Mouse (Mus musculus) small intestine, adult 2 months (tissue): ENCODE data around the gene 3100002H09Rik. TPM values are rescaled to one million over a fixed set of nuclear protein-coding genes. Genes with fewer than 3 reads are reported as not detected.

ENCODE experiments used
- H3K27ac ChIP-seq: fragments of 200-500 bp; 2 replicates; pipeline ENCODE4 v1.5.1; 2012; ENCODE audit warnings: low read depth, low read length, control low read depth, inconsistent platforms; ENCODE audit not compliant: insufficient read depth
- H3K27me3 ChIP-seq: fragments of 200-500 bp; 2 replicates; pipeline ENCODE4 v1.6.1; 2012; ENCODE audit warnings: mild to moderate bottlenecking, moderate library complexity, low read length, inconsistent platforms; ENCODE audit not compliant: control insufficient read depth, insufficient read depth
- H3K36me3 ChIP-seq: fragments of 200-500 bp; 2 replicates; pipeline ENCODE4 v1.6.1; 2012; ENCODE audit warnings: mild to moderate bottlenecking, low read length, control low read depth, inconsistent platforms; ENCODE audit not compliant: control insufficient read depth, insufficient read depth
- H3K4me1 ChIP-seq: fragments of 200-500 bp; 2 replicates; pipeline ENCODE4 v1.6.1; 2012; ENCODE audit warnings: low read length, inconsistent platforms, mixed read lengths; ENCODE audit not compliant: control insufficient read depth, insufficient read depth, insufficient read length
- H3K4me3 ChIP-seq: fragments of 200-500 bp; 2 replicates; pipeline ENCODE4 v1.5.1; 2012; ENCODE audit warnings: low read depth, mild to moderate bottlenecking, control low read depth, inconsistent platforms, low read length, moderate library complexity
- CTCF ChIP-seq: fragments of 200-500 bp; IDR thresholded peaks from 2 replicates; pipeline ENCODE4 v1.5.1; 2012; ENCODE audit warnings: low read depth, mild to moderate bottlenecking, control low read depth, inconsistent platforms, low read length, moderate library complexity, mixed read lengths; ENCODE audit not compliant: insufficient replicate concordance, insufficient read length; ENCODE audit errors: extremely low read depth
- POLR2A ChIP-seq: fragments of 200-500 bp; IDR thresholded peaks from 2 replicates; pipeline ENCODE4 v1.6.1; 2012; ENCODE audit warnings: low read depth, mild to moderate bottlenecking, control low read depth, inconsistent platforms, low read length, moderate library complexity
- WGBS: fragments of 180-500 bp; shearing (Covaris S2); methylation state at CpG from one replicate; pipeline ENCODE4 v1.1.7; 2018; 5-methylcytosine and 5-hydroxymethylcytosine counted together
- polyA plus RNA-seq: library from polyadenylated mRNA; depleted of rRNA; stranded (reverse); fragments of >200 nt; gene quantifications from 2 replicates; pipeline ENCODE4 v1.2.3, GENCODE M21; 2012; rRNA removed

The 3100002H09Rik gene
- polyA plus RNA-seq, 1 experiment = not detected

- Histone ChIP-seq H3K4me3 (no peak overlapping the region), H3K27ac (no peak overlapping the region), H3K27me3 (no peaks in the 10 kb centered on the region; the same call in none of the 2 replicates), H3K4me1 (no peaks in the 10 kb centered on the region), H3K36me3 (no peaks in the 10 kb centered on the region)
- 16% methylated on average over 7 of the region's 7 CpGs for WGBS
- TF ChIP-seq CTCF (no peak), POLR2A (no peak)
These were observed 34.6 kb downstream of the 3100002H09Rik start for GRCm38 (mm10) chr4:124575955-124576445.

- H3K4me1 ChIP-seq = no peaks in the 10 kb centered on the region
- WGBS = 1% methylated on average over 61 of the region's 61 CpGs
- H3K27ac ChIP-seq = no peak overlapping the region
- no peak overlapping the region for H3K4me3 ChIP-seq
- H3K27me3 ChIP-seq = no peaks in the 10 kb centered on the region; the same call in none of the 2 replicates
- TF ChIP-seq CTCF = no peak
- TF ChIP-seq POLR2A = no peak
- no peaks in the 10 kb centered on the region for H3K36me3 ChIP-seq
These were observed 35.2 kb downstream of the 3100002H09Rik start for GRCm38 (mm10) chr4:124575269-124575954.

- H3K27ac ChIP-seq = no peak overlapping the region
- H3K27me3 ChIP-seq = no peaks in the 10 kb centered on the region; the same call in none of the 2 replicates
- H3K4me3 ChIP-seq = no peak overlapping the region
- H3K36me3 ChIP-seq = no peaks in the 10 kb centered on the region
- no peak for TF ChIP-seq CTCF
- no peak for TF ChIP-seq POLR2A
- 51% methylated on average over 4 of the region's 4 CpGs for WGBS
- no peaks in the 10 kb centered on the region for H3K4me1 ChIP-seq
These were observed 37.0 kb downstream of the 3100002H09Rik start for GRCm38 (mm10) chr4:124573586-124573985.

GRCm38 (mm10) chr4:124570977-124571376, 39.6 kb downstream of the 3100002H09Rik start:
- Histone ChIP-seq H3K27ac (no peak overlapping the region), H3K27me3 (no peaks in the 10 kb centered on the region; the same call in none of the 2 replicates), H3K4me1 (no peaks in the 10 kb centered on the region), H3K4me3 (no peak overlapping the region), H3K36me3 (no peaks in the 10 kb centered on the region)
- WGBS = 64% methylated on average over 9 of the region's 9 CpGs
- TF ChIP-seq POLR2A = no peak
- TF ChIP-seq CTCF = no peak

- no peaks in the 10 kb centered on the region for H3K4me1 ChIP-seq
- H3K27me3 ChIP-seq = no peaks in the 10 kb centered on the region
- H3K36me3 ChIP-seq = no peaks in the 10 kb centered on the region
- WGBS = 33% methylated on average over 7 of the region's 7 CpGs
- no peak overlapping the region for H3K27ac ChIP-seq
- TF ChIP-seq POLR2A (no peak), CTCF (no peak)
- no peak overlapping the region for H3K4me3 ChIP-seq
These were observed 40.9 kb downstream of the 3100002H09Rik start for GRCm38 (mm10) chr4:124569661-124570060.

GRCm38 (mm10) chr4:124563371-124563770, 47.2 kb downstream of the 3100002H09Rik start:
- Histone ChIP-seq H3K27me3 (no peaks in the 10 kb centered on the region), H3K27ac (no peak overlapping the region), H3K4me3 (no peak overlapping the region), H3K4me1 (no peaks in the 10 kb centered on the region), H3K36me3 (no peaks in the 10 kb centered on the region)
- TF ChIP-seq CTCF (no peak), POLR2A (no peak)
- 40% methylated on average over 2 of the region's 2 CpGs for WGBS

GRCm38 (mm10) chr4:124562721-124563120, 47.9 kb downstream of the 3100002H09Rik start:
- H3K27ac ChIP-seq = no peak overlapping the region
- no peaks in the 10 kb centered on the region for H3K36me3 ChIP-seq
- no peaks in the 10 kb centered on the region for H3K4me1 ChIP-seq
- TF ChIP-seq CTCF = no peak
- no peak for TF ChIP-seq POLR2A
- H3K27me3 ChIP-seq = no peaks in the 10 kb centered on the region
- H3K4me3 ChIP-seq = no peak overlapping the region
- WGBS = 64% methylated on average over 7 of the region's 7 CpGs

Other genes starting within 250 kb of the 3100002H09Rik start
- 0.04 and 0.09 TPM in 2 replicates for gene Pou3f1, start 46.0 kb upstream of the 3100002H09Rik start, polyA plus RNA-seq
- gene Utp11, start 82.8 kb upstream of the 3100002H09Rik start, polyA plus RNA-seq = 0.57 and 0.85 TPM in 2 replicates
- gene Fhl3, start 89.9 kb upstream of the 3100002H09Rik start, polyA plus RNA-seq = 6.8 and 9.2 TPM in 2 replicates
- 3.3 and 7.2 TPM in 2 replicates for gene Sf3a3, start 104.0 kb upstream of the 3100002H09Rik start, polyA plus RNA-seq
- gene Inpp5b, start 131.0 kb upstream of the 3100002H09Rik start, polyA plus RNA-seq = 21.8 and 26.7 TPM in 2 replicates
- 2.8 and 12.4 TPM in 2 replicates for gene Mtf1, start 191.3 kb upstream of the 3100002H09Rik start, polyA plus RNA-seq
- 22.4 and 24.3 TPM in 2 replicates for gene Yrdc, start 239.9 kb upstream of the 3100002H09Rik start, polyA plus RNA-seq
- 29.9 and 31.4 TPM in 2 replicates for gene 1110065P20Rik, start 240.4 kb upstream of the 3100002H09Rik start, polyA plus RNA-seq